Mouse (Mus musculus) cerebellum, adult 2 months (tissue): Measurements from ENCODE around the gene Zeb2.

Source experiments
- CTCF ChIP-seq: fragments of 200-500 bp; IDR thresholded peaks from 2 replicates; pipeline ENCODE4 v1.5.1; 2011; ENCODE audit warnings: low read depth, mild to moderate bottlenecking, control low read depth, low read length, moderate library complexity, borderline replicate concordance; ENCODE audit not compliant: insufficient read depth
- POLR2A ChIP-seq: fragments of 200-500 bp; IDR thresholded peaks from 2 replicates; pipeline ENCODE4 v1.6.1; 2011; ENCODE audit warnings: low read length, control low read depth, borderline replicate concordance; ENCODE audit not compliant: insufficient read depth

DNA sequence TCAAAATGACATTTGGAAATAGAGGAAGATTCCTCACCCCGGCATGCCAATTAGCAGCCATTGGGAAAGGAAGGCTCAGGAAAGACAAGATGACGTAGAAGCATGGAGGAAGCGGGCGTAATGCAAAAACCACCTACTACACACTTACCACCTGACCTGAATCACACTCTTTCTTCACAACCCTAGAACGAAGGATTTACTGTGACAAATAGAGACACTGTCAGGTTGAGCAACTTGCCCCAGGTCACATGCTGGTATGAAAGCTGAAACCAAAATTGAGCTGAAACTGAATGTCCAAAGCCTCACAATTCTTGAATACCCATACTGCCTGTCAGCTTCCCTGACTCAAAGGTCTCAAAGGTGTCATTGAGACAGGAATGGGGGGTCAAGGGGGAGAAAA lies 31.5 kb downstream of the Zeb2 start:
- TF ChIP-seq CTCF (no peak), POLR2A (no peak)
